Mouse (Mus musculus) kidney, postnatal 25 days (tissue): ENCODE data around the gene Mrpl53.

Experiments used
- DNase-seq, 2 experiments: peaks; one replicate each; pipeline ENCODE4 v3.0.0; 2021; ENCODE audit warnings: mixed read lengths in 2 of 2

Mrpl53 gene

DNA sequence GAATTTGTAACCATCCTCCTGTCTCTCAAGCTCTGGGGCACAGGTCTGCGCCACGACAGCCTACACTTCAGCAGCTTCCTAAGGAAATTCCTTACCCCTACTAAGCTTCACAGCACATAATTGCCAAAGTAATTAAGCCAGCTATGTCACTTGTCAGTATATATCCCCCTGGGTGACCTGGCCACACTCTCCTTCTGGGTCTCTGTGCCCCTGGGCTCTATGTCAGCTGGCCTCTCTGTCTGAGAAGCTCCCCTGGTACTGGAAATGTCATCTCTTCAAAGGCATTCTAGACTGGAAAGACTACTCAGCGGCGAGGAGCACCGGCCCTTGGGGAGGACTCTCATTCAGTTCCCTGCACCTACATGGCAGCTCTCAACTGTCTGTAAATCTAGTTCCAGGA, 14.1 kb downstream of the Mrpl53 start:
- DNase-seq: no peak

DNA sequence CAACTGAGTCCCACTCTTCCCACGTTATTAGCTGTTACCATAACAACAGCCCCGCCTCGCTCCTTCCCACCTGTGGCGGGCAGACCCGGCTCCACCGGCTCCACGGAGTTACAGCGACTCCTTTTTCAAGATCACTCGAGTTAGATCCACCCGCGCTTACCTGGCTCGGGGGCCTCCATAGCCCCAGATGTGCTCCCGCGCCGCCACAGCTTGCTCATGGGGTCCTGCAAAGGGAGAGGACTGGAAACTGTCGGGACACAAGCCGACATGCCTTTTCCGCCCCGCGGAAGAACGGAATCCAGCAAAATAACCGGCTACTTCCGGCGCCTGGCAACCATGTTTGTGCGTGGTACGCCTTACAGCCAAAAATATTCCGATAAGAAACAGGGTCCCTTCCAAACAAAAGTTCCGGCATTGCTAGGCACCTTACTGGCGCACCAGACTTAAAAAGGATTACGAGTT, 16.0 kb downstream of the Mrpl53 start:
- DNase-seq: peak; percentile 93 to 96

DNA sequence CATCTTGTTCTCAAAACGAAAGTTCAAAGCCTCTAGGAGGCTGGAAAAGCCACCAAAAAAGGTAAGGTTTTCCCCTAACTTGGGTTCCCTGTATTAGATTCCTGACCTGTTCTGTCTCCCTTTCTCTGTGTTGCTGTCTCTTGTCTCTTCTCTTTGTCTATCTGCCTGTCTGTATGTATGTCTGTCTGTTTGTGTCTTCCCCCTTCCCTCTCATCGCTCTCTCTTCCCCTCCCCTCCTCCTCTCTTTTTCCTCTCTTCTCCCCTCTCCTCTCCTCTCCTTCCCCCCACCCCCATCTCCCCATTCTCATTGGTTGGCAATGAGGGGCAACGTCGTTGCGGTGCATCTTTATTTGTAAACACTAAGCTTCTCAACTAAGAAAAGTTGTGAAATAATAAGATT, 16.5 kb downstream of the Mrpl53 start, which contains the start of gene Ino80b:
Gene Ino80b, minus strand, starts transcription at position 101 of the 400 bp plus-strand sequence.
- no peak for DNase-seq

DNA sequence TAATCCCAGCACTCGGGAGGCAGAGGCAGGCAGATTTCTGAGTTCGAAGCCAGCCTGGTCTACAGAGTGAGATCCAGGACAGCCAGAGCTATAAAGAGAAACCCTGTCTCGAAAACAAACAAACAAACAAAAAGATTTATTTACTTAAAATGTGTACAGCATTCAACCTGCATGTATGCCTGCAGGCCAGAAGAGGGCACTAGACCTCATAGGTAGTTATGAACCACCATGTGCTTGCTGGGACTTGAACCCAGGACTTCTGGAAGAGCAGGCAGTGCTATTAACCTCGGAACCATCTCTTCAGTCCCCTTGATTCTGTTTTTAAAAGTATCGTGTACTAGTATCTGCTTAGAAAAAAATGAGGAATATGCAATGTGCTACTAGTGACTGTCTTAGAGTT, 18.6 kb downstream of the Mrpl53 start:
- DNase-seq: no peak

DNA sequence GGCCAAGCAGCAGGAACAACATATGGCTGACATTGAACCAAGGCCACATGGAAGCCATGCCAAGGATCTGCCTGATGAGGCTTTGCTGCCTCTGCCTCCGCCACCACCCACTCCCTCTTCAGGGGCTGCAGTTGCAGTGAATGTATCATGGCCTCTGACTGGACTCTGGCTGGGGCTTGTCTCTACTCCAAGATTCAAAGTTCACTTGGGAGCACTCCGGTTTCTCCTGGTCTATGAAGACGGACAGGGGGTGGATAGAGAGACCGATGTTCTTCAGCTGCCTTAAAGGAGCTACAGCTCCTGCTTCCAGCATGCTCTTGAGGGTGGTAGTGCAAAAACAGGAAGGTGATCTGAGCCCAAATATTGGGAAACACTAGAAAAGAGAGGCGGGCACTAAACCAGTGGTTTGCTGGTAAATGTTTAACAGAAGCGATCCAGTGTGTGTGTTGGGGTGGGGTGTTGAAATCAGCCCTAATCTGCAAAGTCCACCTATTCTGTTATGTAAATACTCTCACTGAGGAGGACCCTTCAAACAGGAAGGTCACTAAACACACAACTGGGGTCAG, 22.7 kb downstream of the Mrpl53 start:
- DNase-seq: peak; percentile 68 to 89

DNA sequence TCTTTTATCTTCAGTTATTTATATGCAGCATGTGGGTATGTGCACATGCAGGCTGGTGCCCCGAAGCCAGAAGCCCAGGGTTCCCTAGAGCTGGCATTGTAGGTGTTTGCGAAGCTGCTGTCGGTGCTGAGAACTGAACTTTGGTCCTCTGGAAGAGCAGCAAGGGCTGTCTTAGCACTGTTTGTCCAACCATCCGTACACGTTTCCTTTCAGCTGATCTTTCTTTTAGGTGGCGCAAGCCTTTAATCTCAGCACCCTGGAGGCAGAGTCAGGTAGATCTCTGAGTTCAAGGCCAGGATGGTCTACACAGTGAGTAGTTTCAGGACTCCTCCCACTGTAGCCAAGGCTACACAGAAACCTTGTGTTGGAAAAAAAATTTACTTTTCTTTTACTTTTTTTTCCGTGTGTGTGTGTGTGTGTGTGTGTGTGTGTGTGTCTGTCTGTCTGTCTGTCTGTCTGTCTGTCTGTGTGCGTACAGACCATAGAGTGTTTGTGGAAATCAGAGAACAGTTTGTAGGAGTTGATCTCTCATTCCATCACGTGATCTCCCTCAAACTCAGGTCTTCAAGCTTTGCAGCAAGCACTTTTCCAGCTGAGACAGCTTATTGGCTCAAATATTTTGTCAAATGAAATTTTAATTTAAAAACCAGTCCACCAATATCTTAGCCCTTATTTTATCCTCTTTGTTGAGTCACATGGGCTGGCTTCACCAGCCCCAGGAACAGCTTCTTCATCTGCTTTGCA, 23.5 kb downstream of the Mrpl53 start:
- DNase-seq: peak in 1 of 2 experiments; percentile 45

DNA sequence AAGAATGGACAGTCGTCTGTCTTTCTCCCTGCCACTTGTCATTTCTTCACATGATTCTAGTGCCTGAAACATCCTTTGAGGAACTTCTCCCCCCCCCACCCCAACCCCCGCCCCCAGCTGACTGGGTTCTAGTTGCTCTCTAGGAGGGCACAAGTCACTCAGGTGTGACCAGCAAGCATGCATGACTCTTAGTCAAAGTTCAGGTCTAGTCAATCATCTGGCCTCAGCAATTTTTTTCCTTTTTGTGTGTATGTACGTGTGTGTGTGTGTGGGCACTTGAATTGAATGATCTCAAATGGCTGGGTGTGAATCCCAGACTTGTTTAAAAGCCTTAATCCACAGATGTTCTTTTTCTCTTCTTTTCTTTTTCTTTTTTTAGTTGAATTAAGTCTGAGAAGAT, 25.4 kb downstream of the Mrpl53 start:
- DNase-seq: peak in 1 of 2 experiments; percentile 77

DNA sequence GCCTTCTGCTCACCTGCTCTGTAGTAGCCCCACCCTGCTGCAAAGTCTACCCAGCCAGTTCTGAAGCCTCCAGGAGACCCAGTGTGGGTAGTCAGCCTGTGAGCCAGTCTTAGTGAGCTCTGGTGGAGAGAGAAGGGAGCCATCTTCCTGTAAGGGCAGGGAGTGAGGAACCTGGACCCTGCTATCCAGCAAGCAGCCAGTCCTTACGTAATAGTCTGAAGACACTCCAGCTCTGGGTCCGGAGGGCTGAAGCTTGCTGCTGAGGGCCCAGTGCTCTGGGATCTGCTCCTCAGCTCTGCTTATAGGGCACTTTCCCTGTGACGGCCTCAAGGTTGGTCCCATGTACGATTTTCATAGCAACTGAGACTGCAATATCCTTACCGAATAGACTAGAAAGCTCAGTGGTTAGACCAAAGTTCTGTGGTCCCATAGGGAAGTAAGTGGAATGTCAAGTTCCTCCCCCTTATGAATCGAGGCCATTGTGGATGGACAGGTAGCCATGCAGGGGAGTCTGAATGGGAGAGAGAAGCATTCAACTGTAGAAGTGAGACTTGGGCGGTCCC, 26.2 kb downstream of the Mrpl53 start, which contains the start of gene Rtkn:
Gene Rtkn, plus strand, starts transcription at position 513 of the 563 bp plus-strand sequence.
- DNase-seq: peak in 1 of 2 experiments; percentile 86

DNA sequence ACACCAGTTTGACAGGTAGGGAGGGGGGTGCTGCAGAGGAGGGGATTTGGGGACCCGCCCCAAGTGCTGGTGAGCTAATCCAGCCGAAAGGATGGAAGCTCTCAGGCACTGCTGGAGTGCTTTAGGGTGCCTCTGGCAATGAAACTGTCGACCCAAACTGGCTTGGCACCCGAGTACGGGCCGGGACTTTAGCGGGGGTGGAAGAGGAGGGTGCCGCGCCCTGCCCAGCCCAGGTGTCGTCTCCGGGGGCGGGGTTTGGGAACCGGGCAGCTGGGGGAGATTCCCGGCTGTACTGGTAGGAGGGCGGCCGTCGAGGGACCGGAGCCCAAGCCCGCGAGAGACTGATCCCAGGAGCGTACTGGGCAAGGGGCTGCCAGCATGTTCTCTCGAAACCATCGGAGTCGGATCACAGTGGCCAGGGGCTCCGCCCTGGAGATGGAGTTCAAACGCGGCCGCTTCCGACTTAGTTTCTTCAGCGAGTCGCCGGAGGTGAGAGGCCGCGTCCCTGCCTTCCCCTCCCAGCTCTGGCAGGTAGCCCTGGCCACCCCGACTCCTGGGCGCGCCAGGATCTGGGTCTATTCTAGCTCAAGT, 26.8 kb downstream of the Mrpl53 start:
- peak; percentile 75 to 91 for DNase-seq

DNA sequence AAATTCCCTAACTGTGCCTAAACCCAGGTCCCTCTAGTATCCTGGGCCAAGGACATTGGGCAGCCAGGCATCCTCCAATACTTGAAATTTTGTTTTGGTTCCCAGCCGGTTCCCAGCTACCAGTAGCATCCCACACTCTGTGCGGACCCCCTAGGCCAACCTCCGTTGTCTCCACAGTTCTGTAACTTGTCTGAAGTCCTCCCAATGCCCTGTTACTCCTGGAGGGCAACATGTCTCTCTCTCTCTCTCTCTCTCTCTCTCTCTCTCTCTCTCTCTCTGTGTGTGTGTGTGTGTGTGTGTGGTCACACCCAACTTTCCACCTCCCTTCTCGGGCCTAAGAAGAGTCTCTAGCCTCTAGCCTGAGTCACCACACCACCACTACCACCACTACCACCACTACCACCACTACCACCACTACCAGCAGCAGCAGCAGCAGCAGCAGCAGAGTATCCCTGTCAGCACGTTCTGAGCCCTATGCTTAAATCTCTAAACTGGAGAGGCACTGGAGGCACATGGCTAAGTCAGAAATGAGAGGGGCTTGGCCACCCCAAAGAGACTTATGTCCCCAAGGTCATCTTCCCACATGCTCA, 27.5 kb downstream of the Mrpl53 start:
- DNase-seq: no peak

DNA sequence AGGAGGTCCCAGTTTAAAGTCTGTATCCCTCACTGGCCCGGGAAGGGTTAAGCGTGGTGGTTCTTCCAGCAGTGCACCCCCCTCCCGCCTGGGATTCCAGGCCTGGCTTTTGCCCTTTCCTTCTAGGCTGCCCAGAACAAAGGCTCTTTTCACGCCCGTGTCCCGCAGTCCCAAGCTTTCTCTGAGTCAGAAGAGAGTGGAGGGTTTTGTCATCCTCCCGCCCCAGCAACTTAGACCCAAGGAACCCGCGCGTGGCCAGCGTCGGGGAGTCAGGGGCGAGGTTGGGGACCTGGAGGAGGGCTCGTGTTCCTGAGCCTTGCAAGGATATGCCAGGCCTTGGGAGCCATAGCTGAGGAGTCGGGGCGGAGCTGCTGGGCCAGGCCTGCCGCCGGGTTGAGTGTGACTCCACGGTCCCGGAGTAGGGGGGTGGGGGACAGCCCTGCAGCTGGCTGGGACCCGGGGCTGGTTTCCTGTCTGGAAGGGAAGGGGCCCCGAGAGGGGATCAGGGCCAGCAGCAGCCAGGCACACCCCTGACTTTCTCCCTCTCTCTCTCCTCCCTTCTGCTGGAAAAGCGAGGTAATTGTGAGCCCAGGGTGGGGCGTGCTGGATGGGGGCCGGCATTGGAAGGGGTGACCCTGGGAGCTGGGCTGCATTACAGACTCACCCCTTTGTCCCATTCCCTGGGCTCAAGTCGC, 28.2 kb downstream of the Mrpl53 start:
- peak; percentile 73 to 83 for DNase-seq

DNA sequence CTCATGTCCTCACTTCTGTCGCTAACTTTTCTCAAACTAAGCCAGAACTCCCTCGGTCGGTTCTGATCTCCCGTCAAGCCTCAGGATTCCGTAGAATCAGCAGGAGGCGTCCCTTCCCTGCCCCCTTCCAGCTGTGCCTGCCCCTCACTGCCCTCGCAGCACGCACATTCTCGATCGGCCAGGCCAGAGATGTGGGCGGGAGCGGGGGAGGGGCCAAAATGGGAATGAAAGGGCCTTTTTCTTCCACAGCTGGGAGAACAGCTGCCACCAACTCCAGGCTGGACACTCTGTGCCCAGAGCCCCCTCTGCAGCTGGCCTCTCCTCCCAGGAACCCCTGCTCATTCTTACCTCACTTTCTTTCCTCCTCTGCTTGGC, 28.7 kb downstream of the Mrpl53 start:
- DNase-seq: peak; percentile 94 to 95

DNA sequence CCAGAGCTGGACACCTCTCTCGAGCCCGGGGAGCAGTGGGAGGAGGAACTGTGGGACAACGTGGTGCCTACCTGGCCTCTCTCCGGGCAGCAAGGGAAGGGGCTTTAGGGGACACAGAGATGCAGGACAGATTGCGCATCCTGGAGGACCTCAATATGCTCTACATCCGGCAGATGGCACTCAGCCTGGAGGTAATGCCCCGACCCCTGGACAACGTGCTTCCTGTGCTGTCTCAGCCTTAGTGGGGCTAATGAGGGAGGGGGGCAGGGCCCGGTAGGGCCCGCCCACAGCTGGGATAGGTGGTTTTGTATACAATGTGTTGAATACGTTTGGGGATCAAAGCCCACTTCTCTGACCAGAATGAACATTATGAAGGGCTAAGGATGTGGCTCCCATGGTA, 29.2 kb downstream of the Mrpl53 start:
- peak in 1 of 2 experiments; percentile 60 for DNase-seq

DNA sequence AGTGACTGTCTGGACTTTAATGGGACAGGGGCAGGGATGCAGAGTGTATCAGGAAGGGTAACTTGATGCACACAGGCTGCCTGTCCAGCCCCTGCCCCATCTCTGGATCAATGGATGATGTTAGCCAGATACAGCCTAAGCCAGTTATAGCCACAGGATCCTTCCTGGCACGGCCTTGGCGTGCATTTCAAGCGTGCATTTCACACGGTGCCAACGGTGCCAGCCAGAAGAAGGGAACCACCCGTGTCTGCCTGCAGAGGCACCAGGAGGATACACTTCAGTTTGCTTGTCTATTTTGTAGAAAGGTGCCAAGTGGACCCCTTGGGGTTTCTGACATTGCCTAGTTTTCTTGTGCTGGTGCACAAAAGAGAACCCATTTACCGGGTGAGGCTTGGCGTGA, 31.2 kb downstream of the Mrpl53 start:
- no peak for DNase-seq

DNA sequence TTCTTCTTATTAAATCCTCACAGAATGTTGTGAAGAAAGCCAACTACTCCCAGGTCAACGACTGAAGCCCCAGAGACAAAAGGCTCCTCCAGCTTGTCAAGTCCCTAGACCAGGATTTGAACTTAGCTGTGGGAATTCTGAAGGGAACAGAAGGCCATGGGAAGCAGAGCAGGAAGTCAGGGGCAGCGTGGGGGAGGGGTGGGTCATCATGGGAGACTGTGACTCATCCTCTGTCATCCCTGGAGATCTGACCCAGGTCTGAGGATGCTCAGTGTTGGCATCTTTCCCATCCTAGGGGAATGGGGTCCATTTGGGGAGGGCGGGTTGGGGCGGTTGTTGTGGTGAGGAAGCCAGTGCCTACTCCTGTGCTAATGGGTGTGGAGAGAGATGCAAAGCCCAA, 32.8 kb downstream of the Mrpl53 start:
- DNase-seq: peak; percentile 48 to 56

DNA sequence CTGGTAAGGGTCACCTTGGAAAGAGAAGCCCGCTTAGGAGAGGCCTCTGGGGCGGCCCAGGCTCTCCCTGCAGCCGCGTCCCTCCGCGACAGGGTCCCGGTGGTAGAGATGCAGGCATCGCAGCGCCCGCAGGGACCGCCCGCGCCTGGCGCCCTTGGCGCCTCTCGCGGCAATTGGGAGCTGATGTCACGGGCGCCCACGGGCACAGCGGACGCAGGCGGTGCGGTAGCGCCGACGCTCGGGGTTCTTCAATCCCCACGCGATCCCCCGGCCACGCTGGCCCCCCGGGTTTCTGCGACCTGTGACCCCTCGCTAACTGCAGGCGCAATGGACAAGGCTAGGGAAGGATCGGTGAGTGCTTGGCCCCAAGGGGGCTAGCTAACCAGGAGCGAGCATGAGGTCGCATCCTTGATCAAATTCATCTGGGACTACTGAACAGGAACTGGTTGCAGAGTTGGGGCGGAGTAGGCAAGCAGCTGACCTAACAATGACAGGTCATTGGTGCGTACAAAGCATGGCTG, 33.4 kb downstream of the Mrpl53 start:
- peak in 1 of 2 experiments; percentile 56 for DNase-seq

DNA sequence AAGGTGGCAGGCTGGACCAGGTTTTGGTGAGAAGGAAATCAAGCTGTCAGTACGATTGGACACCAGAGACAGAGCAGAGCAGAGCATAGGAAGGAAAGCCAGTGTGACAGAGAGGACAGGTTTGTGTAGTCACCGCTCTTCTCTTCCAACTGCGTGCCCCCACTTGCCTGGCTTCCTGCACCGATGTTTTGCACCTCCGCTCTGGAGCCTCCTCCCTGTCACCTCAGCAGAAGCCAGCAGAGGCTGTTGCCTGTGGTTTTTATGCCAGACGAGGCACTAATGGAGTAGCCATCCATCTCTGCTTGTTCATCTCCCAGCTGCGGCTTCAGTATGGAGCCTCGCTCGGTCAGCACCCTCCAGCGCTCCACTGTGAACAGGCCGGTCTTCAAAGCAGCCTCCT, 34.0 kb downstream of the Mrpl53 start:
- DNase-seq: no peak

DNA sequence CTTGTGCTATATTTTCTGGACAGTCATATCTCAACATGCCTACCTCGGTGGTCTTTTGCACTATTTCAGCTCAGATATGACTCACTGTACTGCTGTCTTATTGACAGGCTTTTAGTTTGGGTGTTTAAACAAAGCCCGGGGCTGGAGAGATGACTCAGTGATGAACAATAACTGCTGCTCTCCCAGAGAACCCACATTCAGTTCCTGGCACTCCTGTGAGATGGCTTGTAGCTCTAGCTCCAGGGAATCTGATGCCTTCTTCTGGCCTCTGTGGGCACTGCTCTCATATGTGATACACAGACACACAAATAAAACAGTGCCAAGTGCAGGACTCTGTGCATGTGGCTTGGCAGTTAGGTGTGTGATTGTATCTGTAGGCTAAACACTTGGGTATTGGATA, 36.4 kb downstream of the Mrpl53 start:
- peak in 1 of 2 experiments; percentile 31 for DNase-seq

DNA sequence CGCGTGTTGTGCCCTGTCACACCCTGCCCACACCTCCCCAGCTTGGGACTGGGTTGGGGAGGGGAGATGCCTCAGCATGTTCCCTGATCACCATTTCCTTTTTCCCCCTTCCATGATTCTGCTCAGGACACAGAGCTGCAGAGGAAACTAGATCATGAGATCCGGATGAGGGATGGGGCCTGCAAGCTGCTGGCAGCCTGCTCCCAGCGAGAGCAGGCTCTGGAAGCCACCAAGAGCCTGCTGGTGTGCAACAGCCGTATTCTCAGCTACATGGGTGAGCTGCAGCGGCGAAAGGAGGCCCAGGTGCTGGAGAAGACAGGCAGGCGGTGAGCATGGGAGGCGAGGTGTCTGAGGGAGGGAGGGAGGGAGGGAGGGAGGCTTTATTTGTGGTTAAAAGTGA, 37.0 kb downstream of the Mrpl53 start:
- no peak for DNase-seq

DNA sequence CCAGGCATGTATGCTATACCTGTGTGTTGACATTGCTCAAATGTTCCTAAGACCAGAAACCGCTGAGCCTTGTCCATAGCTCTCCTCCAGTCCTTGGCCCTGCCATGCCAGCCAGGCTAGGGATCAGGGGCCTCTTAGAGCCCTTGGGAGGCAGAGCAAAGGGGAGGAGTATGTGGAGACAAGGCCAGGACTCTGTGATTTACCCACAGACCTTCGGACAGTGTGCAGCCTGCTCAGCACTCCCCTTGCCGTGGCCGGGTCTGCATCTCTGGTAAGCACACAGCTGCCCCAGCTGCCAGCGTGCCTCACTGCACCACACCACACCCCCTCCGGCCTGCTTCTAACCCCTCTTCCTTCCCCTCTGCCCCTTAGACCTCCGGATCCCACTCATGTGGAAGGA, 38.4 kb downstream of the Mrpl53 start:
- DNase-seq: peak in 1 of 2 experiments; percentile 50

DNA sequence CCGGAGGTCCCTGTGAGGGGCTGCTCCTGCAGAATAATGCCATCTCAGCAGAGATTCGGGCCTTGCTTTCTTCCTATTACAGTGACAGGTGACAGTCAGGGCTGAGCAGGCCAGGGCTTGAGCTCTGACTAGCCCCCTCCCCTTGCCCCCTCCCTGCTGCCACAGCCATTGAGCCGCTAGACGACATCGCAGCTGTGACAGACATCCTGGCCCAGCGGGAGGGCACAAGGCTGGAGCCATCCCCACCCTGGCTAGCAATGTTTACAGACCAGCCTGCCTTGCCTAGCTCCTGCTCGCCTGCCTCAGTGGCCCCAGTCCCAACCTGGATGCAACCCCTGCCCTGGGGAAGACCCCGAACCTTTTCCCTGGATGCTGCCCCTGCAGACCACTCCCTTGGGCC, 42.9 kb downstream of the Mrpl53 start:
- DNase-seq: no peak

DNA sequence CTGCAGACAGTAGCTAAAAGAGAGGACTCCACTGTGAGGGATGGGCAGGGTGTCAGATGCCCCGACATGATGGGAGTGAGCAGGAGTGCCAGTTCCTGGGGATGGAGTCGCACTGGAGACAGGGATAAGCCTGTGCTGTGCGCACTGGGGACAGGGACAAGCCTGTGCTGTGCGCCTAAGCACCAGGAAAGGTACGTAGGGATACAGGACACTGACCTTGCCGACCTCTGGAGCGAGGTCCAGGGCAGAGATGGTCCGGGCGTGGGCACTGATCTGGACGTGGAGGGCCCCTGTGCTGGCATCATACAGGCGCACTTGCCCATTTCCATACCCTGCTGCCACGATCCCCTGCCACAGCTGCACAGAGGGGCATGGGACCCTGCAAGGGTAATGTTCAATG, 44.2 kb downstream of the Mrpl53 start:
- peak in 1 of 2 experiments; percentile 31 for DNase-seq
